Mouse (Mus musculus) ES-CJ7 (cell line): ENCODE data around the gene Pkn3.

ENCODE experiments used
- DNase-seq: peaks from one replicate; pipeline ENCODE4 v3.0.0; 2011; ENCODE audit warnings: low read depth, low spot score

The Pkn3 gene

DNA sequence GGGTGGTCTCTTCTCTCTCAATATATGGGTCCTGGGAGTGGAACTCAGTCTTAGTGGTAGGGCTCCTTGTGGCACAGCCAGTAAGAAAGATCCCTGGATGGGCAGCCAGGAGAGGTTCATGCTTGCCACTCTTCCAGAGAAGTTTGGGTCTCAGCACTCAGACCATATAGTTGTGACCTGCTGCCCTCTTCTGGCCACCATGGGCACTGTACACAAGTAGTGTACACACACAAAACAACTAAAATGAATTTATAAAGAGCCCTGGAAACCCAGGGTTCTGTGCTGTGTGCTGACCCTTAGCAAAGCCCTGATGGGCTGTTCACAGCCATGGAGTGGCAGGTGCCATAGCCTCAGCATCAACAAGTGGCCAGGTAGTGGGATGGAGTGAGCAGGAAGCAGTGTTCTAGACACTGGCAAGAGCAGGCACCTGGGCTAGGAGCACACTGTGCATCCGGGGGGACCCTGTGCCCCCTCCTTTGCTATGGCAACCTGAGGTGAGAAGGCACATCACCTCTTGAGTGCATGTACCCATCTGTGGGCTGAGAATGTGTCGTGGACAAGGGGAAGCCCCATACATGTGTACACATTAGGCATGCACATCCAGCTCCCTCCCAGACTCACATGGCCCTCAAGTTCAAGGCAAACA is 18.5 kb downstream of the Pkn3 start:
- DNase-seq, result peak; percentile 73

GRCm38 (mm10) chr2:30100214-30100613 is 22.7 kb downstream of the Pkn3 start:
- peak; percentile 41 for DNase-seq

DNA sequence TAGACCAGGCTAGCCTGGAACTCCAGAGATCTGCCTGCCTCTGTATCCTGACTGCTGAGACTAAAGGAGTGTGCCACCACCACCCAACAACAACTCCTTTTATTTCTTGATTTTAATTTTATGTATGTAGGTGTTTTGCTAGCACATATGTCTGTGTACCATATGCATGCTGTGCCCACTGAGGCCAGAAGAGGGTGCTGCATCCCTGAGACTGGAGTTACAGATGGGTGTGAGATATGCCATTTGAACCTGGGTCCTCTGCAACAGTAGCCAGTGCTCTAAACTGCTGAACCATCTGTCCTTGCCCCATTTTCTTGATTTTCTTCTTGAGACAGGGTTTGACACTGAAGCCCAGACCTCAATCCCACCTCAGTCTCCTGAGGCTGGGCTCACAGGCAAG is 28.9 kb downstream of the Pkn3 start:
- DNase-seq, result peak; percentile 64

DNA sequence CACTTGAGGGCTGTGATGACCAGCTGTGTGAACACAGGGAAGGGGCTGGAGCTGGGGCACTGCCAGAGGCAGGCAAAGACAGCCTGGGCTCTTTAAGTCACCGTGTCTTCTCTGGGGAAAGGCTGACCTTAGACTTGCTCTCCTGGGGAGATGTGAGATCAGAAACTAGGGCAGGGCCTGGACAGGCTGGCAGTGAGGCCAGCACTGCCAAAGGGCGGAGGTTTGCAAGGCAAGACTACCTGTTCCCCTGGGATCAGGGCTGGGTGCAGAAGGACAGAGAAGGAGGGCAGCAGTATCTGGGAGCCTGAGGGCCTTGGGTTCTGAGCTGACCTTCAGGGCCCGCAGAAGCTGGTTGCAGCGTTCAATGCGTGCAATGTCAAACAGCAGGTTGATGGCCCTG is 30.2 kb downstream of the Pkn3 start:
- DNase-seq, result no peak

- DNase-seq, result no peak
Measured at GRCm38 (mm10) chr2:30108260-30108659, 30.8 kb downstream of the Pkn3 start.

- DNase-seq, result no peak
Measured at GRCm38 (mm10) chr2:30111500-30111899, 34.0 kb downstream of the Pkn3 start.

GRCm38 (mm10) chr2:30112564-30112963 is 35.1 kb downstream of the Pkn3 start:
- DNase-seq, result no peak

GRCm38 (mm10) chr2:30119641-30120051 is 42.2 kb downstream of the Pkn3 start:
- peak; percentile 80 for DNase-seq

GRCm38 (mm10) chr2:30120269-30120668 is 42.8 kb downstream of the Pkn3 start:
- no peak for DNase-seq

DNA sequence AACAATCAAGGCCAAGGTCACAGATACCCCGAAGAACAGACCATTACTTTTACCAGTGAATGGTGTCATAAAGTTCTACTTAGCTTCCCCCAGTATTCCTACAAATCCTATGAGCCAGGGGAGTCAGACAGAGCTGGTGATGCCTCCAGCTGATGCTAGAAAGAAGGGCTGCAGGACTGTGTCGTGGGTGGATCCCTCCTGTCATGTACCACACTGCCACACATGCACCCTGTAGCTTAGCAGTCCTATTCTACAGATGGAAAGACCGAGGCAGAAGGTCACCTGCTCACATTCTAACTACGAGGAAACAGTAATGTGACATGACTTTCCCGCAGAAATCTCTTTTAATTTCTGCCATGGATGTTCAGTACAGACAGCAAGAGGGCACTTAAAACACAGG is 45.3 kb downstream of the Pkn3 start:
- DNase-seq, result no peak

GRCm38 (mm10) chr2:30123729-30124471 is 46.4 kb downstream of the Pkn3 start:
- peak; percentile 35 for DNase-seq

DNA sequence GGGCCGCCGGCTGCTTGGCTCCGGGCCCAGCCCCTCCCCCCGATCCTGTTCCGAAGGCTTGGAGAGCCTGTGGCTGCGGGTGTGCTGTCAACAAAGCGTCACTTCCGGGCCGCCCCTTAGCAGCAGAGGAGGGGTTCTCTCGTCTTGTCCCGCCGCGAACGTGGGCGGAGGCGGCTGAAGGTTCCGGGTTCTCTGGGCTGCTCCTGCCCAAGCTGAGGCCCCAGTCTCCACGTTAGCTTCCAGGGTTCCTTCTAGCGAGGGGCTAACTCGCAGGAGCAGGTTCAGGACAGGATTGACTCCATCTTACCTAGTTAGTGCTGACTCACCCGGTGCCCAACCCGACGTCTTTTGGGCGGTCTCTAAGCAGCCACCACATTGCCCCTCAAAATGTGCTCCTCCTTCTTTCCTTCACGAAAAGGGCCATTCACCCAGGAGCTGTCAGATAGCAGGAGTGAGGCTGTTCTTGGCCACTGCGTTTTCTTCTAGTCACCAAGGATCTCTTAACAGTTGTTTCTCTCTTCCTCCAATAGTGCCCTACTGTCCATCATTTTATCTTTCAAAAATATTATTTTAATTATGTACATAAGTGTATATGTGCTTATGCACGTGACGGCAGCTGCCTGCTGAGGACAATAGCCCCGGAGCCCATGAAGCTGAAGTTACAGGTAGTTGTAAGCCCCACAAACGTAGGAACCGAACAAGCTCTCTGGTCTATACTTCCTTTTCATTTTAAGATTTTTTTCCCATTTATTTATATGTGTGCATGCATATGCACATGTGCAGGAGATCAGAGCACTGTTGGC is 47.2 kb downstream of the Pkn3 start, which contains the start of gene Zer1:
Gene Zer1, minus strand, starts transcription at position 114 of the 803 bp plus-strand sequence.
- DNase-seq, result peak; percentile 94

DNA sequence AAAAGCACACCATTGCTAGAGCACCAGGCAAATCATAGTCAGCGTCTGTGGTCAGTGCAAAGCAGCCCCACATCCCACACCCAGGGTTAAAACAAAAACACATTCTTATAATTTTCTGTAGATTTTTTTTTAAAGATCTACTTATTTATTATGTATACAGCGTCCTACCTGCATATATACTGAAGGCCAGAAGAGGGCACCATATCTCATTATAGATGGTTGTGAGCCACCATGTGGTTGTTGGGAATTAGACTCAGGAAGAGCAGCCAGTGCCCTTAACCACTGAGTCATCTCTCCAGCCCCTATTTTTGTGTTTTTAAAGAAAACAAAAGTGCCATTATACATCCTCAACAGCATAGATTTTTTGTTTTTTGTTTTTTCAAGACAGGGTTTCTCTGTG is 51.3 kb downstream of the Pkn3 start:
- DNase-seq, result peak; percentile 66

DNA sequence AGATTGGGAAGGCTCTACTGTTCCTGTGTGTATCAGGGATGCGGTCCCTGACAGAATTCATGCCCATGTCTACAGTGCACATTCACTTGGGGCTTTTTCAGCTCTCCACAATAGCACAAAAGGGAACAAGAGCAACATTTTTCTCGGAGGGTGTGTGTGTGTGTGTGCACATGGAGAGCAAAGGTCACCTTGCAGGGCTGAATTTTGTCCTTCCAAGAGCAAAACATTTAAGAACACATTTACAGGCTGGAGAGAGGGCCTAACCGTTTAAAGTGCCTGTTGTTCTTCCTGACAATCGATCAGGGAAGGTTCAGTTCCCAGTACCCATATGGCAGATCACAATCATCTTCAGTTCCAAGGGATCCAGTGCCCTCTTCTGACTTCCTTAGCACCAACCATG is 52.7 kb downstream of the Pkn3 start:
- DNase-seq, result no peak

GRCm38 (mm10) chr2:30131240-30131639 is 53.8 kb downstream of the Pkn3 start:
- peak; percentile 59 for DNase-seq

GRCm38 (mm10) chr2:30132801-30133612 is 55.5 kb downstream of the Pkn3 start:
- DNase-seq, result no peak

DNA sequence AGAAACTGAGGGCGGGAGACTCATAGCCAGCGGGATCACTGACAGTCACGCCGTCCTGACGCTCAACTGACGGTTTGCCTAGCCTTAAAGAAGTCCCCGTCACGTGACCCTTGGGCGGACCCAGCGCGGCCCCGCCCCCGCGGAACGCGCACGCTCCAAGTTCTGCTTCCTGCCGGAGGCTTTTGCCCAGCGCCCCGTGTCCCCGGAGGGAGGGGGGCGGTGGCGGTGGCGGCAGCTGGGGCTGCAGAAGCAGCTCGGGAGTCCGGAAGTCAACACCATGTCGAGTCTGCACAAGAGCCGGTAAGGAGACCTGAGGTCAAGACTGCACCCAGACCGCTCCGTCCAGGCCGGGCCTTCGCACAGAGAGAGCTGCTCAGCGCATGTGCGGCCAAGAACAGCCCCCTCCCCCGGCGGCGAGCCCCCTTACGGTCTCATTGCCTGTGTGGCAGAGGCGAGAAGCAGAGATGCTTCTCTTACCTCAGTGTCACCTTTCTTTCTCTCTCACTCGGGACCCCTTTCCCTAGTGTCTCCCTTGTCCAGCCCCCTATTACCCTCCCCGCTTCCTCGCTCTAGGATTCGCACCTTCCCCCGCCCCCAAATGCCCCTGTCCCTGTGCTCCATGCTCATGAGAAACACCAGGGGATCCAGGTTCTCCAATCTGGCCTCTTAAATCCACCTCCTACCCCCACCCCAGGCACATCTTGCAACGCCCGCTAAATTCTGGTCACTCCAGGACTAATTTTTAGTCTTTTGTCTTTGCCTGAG is 56.3 kb downstream of the Pkn3 start, which contains the start of gene Tbc1d13:
Gene Tbc1d13, plus strand, starts transcription at position 134 of the 765 bp plus-strand sequence.
- peak; percentile 96 for DNase-seq

DNA sequence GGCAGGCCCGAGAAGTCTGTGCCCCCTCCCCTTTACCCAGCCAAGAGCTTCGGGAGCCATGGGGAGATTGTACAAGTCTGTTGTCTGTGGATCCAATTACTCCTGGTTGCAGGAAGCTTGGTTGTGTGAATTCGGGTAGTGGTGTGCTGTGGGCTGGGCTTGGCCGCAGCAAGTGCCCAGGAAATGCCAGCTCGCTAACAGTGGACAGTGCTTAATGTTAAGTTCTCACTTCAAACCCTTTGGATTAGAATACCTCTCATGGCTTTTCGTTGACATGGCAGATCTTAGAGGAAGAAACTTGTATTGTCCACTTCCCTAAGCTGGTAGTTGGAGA is 56.9 kb downstream of the Pkn3 start:
- DNase-seq, result no peak

DNA sequence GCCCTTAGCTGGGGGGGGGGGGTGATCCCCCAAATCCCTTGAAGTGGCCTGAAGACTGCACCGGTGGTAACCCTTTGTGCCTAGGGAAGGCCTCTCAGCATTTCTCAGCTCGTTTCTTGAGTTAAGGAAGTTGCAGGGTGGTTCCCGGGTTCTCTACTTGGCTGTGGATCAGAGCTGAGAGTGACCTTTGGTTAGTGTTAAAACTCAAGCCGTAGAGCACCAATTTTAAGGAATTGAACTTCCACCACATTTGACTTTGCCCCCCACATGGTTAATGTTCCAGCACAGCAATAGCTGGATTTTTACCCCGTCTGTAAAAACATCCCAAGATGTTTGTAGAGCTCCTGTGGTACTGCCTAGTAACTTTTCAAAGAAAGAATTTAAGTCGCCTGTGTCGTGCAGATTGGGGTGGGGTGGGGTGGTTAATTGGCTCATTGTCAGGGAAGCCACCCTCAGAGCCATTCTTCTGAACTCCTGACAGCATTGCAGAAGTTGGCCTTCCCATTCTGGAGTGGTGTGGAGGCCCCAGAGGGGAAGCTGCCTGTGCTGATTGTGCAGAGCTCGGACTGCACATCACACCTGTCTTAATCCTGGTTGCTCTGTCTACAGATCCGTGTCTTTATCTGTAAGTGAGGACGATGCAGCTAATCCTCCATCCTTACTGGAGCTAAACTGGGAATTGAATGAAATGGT is 57.6 kb downstream of the Pkn3 start:
- peak; percentile 88 for DNase-seq

DNA sequence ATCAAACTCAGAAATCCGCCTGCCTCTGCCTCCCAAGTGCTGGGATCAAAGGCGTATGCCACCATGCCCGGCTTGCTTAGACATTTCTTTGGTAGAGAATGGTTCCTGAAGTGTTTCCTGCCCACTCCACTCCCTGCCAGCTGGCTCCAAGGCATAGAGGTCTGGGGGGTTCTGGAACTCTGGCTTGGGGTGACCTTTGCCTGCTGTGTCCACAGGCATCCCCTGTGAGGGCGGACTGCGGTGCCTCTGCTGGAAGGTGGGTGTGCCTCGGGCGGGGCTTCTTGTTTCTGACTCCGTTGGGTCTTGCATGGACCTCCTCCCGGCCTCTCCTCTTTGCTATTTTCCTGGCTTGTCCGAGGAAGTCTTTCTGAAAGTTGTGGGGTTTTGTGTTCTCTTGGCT is 59.0 kb downstream of the Pkn3 start:
- DNase-seq, result peak; percentile 32
